17 mouse cellular contexts compared by ENCODE assay signal in genomic region chrX:47330969-47331368, GRCm38 (mm10).
"Had no signal": no experiment of that assay in that cellular context is flagged by ENCODE, and none has a peak within 500 bp of the region (broad histone marks: within the 10 kb centered on the region; RNA-seq: fewer than 3 reads in every experiment).

No protein-coding gene starts in this region.

- ATAC-seq: liver, postnatal 0 days; lung, postnatal 0 days had no signal

- H3K4me3 ChIP-seq: liver, embryonic 13.5 days; liver, embryonic 15.5 days; lung, embryonic 15.5 days; megakaryocyte, embryonic 14.5 days; neural tube, embryonic 12.5 days; stomach, embryonic 15.5 days had no signal

- H3K4me1 ChIP-seq: liver, embryonic 13.5 days; liver, embryonic 15.5 days; lung, embryonic 15.5 days; megakaryocyte, embryonic 14.5 days; neural tube, embryonic 12.5 days; stomach, embryonic 15.5 days had no signal

- H3K27ac ChIP-seq: liver, embryonic 13.5 days; liver, embryonic 15.5 days; lung, embryonic 15.5 days; macrophage; neural tube, embryonic 12.5 days; stomach, embryonic 15.5 days; stomach, postnatal 0 days had no signal

- H3K36me3 ChIP-seq: liver, embryonic 13.5 days; liver, embryonic 15.5 days; lung, embryonic 15.5 days; neural tube, embryonic 12.5 days; stomach, embryonic 15.5 days had no signal

- H3K27me3 ChIP-seq: liver, embryonic 13.5 days; liver, embryonic 15.5 days; lung, embryonic 15.5 days; neural tube, embryonic 12.5 days; stomach, embryonic 15.5 days had no signal

- H3K9me3 ChIP-seq: liver, embryonic 13.5 days; liver, embryonic 15.5 days; lung, embryonic 15.5 days; megakaryocyte, embryonic 14.5 days; neural tube, embryonic 12.5 days; stomach, embryonic 15.5 days had no signal

- H3K4me2 ChIP-seq: liver, embryonic 11.5 days; liver, embryonic 13.5 days; liver, embryonic 15.5 days; lung, embryonic 15.5 days; neural tube, embryonic 12.5 days; stomach, embryonic 15.5 days had no signal

- DNase-seq: liver, embryonic 13.5 days; liver, postnatal 0 days; lung, adult 2 months; lung, postnatal 14 days; right cerebral cortex, postnatal 14 days; thymus, adult 2 months; thymus, postnatal 25 days; thymus, postnatal 4 days had no signal

- H3K9ac ChIP-seq: liver, embryonic 13.5 days; liver, embryonic 15.5 days; liver, postnatal 0 days; lung, embryonic 15.5 days; neural tube, embryonic 12.5 days; stomach, embryonic 15.5 days had no signal
